Mouse (Mus musculus) liver, adult (tissue): ENCODE data around the gene Nmnat2.

Experiments
- GATA4 ChIP-seq: IDR thresholded peaks from 2 replicates; pipeline ENCODE4 v1.6.1; 2014; ENCODE audit warnings: mild to moderate bottlenecking, low read length; ENCODE audit not compliant: insufficient replicate concordance

Gene Nmnat2

DNA sequence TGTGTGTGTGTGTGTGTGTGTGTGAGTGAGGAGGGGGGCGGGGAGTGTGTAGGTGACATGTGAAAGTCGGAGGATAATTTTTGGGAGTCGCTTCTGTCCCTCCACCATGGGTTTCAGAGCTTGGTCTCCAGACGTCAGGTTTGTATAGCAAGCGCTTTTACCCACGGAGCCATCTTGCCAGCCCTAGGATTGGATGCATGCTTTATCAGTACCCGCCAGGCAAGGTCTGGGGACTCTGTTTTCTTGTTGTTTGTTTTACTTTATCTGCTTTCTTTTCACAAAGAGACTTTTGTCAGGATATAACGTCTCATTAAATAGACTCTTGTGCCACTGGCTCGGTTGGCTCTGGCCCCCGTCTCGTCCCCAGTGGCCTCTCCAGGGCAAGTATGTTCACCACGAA is 150.0 kb downstream of the Nmnat2 start:
- no peak for TF ChIP-seq GATA4

DNA sequence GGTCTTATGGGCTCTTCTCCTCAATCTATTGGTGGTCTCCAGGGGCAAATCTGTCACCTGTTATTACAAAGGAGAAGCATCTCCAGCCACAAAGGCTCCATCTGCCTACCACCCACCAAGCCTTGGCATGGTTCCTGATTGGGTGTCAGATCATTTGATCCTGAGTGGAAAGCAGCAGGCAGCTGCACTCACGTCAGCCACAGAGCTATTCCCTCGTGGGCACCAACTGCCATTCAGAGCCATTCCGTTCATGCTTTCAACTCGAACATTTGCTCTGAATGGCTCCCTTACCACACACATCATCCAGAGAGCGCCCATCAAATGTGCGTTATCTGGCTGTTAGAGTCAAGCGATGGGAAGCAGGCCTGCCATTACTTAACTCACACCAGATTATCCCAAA is 153.1 kb downstream of the Nmnat2 start:
- TF ChIP-seq GATA4, result no peak

DNA sequence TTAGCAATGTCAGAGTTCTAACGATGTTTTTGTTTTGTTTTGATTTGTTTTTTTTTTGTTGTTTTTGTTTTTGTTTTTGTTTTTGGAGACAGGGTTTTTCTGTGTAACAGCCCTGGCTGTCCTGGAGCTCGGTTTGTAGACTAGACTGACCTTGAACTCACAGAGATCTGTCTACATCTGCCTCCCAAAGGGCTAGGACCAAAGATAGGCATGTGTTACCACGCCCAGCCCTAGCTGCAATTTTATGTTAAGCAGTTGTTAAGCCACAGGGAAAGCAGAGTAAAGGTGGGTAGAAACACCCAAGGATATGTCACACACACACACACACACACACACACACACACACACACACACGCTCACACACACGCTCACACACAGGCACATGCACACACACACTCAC is 154.6 kb downstream of the Nmnat2 start:
- TF ChIP-seq GATA4, result no peak

DNA sequence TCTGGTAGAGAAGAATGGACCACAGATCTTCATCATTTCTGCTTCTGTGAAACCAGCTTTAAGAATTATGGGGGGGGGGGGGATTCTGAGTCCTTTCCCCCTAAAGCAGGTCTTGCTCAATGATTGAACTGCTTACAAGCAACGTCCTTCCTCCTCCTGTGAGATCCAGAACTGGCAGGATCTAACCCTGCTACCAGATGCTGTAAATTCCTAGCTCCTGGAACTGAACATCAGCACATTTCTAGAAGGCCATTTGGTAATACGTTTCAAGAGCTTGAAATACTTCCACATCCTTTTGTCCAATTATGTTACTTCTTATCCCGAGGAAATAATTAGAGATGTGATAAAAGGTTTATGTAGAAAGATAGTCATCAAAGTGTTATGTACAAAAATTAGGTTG is 155.0 kb downstream of the Nmnat2 start:
- TF ChIP-seq GATA4, result no peak

DNA sequence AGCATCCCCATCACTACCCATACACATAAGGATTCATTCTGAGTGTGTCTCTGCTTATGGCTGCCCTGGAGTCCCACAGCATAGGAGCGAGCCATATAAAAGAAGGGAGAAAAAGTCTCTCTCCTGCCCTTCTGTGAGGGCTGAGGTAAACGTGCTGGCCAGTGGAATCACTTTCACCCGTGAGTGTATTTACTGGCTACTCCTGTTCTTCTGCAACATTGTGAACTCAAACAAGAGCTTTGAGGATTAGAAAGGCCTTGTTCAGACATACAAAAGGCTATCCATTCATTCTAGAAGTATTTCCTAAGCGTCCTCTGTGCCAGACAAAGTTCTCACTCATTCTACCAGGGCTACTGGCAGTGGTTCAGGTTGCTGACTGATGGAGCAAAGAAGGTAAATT is 156.8 kb downstream of the Nmnat2 start:
- TF ChIP-seq GATA4, result no peak

DNA sequence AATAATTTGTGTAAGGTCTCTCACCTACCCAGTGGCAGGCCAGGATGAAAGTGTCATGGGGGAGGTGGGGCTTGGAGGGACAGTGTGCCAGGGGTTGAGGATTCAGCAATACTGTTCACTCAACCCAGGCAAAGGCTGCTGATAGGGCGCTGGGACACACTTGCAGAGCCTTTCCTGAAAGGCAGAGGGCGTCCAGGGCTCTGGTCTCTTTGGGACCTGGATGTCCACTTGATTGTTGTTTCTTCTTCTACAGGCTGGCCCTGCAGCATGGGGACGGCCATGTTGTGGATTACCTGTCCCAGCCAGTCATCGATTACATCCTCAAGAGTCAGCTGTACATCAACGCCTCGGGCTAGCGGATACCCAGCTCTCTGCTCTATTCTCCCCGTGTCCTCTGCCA is 160.5 kb downstream of the Nmnat2 start:
- no peak for TF ChIP-seq GATA4

DNA sequence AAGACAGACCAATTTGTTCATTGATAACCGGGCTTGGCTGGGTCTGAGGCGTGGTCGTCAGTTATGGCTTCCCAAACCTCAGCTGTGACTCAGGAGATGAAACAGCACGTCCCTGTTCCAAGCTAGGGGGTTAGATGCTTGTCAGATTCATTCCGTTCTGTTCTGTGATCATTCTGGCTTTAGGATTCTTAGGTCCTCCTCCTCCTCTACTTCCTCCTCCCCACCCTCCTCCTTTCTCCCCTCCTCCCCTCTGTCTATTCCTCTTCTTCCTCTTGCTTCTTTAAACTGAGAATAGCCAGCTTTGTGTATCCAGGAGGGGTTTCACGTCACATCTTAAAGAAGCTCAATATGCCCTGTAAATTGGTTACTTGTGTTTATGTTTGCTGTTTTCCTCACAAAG is 165.8 kb downstream of the Nmnat2 start:
- TF ChIP-seq GATA4, result no peak

DNA sequence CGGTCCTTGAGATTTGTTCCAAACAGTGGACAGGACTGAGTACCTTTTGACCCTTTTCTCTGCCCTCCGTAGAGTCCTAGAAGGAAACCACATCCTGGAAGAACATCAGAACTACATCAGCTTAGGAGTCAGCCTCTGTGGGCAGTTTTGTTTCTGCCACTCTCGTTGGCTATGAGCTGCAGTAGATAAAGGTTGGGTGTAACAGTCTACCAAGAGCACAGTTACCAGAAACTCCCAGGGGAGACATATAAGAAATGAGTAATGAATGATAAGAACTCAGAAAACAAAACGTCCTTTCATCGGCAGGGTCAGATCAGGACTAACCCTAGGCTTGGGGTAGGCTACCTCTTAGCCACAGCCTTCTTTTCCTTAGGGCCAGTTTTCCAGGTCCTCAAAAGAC is 166.5 kb downstream of the Nmnat2 start:
- TF ChIP-seq GATA4, result no peak

DNA sequence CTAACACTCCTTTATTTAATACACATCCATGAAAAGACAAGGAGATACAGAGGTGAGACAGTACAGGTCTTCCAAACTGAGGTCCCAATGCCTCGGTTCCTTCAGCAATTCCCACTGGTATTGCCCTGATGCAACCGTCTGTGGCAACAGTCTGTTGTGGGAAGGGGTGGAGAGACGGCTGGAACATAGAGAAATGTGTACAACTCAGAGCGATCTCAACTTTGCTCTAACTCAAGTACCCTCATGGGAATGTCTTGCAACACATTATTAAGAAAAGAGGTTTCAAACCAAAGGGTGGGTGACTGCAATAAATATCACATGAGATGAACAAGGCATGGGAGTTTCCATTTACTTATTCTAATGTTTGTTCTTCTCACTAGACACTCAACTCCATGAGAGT is 168.0 kb downstream of the Nmnat2 start:
- TF ChIP-seq GATA4, result no peak

DNA sequence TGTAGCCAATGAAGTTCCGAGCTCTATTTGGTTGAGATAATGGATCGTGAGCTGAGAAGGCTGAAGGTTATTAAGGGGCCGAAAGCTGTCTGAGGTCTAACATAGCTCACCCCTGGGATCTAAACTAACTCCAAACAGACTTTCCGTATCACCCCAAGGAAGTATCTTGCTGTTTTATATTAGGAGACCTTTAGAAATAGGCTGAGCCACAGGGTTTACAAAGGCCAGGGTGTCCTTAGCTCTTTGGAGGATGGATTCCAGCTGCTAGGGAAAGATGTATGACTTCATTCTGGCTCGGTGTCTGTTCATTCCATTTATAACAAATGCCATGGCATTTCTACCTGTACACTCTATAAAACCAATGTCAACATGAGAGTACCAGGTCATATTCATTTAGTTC is 169.7 kb downstream of the Nmnat2 start:
- TF ChIP-seq GATA4, result no peak

DNA sequence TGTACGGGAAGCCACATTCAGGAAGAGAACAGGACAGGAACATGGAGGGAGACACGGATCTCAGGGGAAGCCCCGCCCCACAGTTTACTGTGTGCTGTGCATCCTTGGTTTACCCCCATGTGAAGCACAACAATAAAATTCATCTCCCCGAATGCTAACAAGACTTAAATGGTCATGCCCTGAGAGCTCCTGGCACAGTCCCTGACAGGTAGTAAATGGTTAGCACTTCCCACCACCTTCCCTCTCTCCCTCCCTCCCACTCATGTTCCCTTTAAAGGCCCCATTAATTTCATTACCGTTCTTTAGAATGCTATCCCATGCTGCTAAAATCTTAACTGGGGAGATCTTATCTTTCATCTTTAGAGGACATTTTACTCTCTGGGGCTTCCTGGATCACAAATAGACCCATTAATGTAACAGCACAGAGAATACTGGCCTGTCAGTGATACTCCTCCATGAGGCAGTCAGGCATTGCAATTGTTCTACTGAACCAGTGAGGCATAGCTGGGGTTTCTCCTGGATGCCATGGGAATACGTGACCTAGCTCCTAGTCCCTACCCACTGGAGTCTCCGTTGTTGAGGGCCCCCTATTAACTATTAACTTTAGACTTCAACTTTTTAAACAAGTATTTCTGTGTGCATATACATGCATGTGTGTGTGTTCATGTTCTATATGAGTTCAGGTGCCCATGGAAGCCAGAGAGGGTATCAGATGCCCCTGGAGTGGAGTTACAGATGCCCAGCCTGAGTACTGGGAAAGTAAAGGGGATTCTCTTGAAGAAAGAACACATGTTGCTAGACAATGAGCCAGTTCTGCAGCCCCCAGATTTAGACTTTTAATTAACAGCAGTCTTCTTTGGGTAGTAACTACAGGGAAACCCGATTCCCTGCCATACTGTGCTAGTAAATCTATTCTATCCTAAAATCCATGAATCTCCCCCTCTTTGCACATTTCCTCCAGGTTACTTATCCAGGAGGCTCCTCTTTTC is 170.8 kb downstream of the Nmnat2 start:
- TF ChIP-seq GATA4, result no peak

DNA sequence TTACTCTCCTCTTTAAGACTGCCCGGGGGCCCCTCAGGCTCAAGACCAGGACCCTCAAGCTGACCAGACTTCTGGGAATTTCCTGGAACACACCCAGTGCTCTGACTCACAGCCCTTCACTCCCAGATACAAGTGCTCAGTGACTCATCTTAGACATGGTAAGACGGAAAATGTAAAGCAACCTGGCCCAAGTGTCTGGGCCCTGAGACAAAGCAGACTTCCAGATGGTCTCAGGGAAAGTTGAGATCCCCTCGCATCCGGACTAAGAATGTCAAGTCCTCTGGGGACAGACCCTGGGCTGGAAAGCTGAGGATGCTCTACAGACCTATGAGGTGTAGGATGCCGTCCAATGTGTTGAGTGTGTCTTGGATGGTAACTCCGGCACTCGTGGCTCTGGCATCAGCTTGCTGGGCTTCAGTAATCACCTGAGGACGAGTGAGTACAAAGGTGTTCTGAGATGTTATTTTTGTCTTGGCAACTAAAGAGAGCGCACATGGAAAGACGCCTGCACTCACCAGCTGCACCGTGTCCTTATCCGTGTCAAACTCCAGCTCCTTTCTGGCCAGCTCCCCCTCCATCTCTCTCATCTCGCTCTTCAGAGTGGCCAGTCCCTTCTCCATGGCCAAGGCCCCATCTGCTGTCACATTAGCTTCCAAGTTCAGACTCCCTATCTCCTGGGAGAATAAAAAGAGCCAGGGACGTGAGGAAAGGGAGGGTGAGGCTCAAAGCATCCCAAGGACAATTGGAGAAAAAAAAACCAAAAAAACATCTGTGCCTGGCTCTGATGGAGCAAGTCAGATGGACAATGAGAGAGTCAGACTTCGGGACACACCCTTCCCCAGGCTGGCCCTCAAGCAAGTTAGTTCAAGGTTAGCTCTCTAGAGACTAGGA is 171.9 kb downstream of the Nmnat2 start:
- TF ChIP-seq GATA4, result no peak

DNA sequence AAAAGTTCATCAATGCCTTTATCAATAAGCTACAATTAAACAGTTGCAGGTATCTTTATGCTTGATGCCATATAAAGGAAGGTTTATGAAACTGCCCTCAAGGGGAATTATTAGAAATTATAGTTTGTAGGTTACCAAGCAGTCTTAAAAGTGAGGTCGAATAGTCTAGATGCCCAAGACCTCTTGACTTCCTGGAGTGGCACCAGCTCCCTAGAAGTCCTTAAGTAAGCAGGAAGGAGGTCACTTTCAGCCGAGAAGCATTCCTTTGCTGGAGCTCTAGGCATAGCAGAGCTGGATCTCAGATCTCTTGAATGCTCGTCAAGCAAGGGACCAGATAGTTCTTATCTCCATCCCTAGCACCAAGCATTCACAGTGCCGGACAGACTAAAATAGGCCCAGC is 172.8 kb downstream of the Nmnat2 start:
- no peak for TF ChIP-seq GATA4

DNA sequence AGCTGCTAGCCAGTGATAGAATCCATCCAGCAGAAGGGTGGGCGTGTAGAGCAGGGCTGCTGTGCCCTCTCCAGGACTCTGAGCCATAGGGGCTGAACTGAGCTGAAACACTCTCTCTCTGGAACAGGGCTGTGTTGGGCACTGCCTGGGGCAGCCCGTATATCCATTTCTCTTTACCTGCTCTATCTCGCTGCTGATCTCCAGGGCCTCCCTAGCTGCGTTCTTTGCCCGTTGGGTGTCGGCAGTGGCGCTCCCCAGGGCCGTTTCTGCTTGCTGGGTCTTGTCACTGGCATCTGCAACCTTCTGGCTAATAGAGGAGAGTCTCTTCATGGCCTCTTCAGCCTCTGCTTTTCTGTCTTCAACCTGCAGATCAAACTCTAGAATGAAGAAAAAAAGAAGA is 174.0 kb downstream of the Nmnat2 start:
- TF ChIP-seq GATA4, result no peak

DNA sequence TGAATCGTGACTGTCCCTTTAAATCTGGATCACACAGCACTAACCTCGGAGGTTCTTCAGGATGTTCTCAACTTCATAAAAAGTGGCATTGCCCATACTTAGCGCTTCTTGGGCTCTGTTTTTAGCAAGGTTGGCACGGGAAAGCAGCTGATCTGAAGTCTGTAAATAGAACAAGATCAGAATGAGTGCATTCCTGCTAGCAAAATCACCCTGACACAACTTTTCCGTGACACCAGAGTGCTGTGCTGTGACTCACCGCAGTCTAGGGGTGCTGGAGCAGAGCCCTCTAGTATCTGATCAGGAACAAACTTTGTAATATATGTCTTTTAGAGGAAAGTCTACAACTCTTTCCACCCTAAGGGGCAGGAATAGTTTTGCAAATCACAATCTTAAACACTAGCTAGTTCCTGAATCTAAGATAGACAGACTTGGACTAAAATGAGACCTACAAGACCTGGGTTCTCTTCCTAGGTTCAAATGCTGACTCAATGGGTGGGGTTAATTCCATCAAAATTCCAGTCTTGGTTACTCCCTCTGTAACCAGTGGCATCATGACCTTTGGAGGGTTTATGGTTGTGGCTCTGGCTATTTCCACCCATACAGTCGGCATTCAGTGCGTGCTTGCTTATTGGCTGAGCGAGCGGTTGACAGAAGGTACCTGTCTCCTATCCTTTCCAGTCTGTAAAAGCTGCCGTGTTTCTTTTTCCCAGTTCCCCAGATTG is 175.4 kb downstream of the Nmnat2 start:
- TF ChIP-seq GATA4, result no peak
